Mouse (Mus musculus) heart, adult 2 months (tissue): Measurements from ENCODE around the gene Wdr20.

Source experiments
- CTCF ChIP-seq: fragments of 200-600 bp; IDR thresholded peaks from 2 replicates; pipeline ENCODE4 v1.8.1; 2022; ENCODE audit warnings: antibody characterized with exemption, mild to moderate bottlenecking, moderate library complexity
- POLR2A ChIP-seq: fragments of 200-500 bp; IDR thresholded peaks from 2 replicates; pipeline ENCODE4 v1.6.1; 2011; ENCODE audit warnings: mild to moderate bottlenecking, low read depth, low read length, control low read depth; ENCODE audit not compliant: insufficient read depth

DNA sequence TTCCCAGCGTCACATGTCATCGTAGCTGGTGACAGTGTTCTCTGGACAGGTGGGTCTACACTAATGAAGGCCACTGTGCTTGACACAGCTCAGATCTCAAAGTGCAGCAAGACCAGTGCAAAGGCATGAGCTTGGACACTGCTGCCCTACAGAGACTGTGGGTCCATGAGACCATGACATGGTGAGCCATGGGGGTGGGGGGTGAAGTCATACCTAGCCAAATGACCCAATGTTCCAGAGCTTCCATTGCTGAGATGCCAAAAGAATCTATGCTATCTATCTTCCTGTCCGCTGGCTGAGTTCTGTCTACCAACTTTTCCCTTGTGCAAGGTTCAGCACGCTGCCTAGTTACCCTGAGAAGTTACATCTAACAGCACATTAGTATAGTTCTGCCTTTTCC is 91.2 kb downstream of the Wdr20 start:
- TF ChIP-seq CTCF (no peak), POLR2A (no peak)
